Mouse (Mus musculus) heart, adult 2 months (tissue): ENCODE measurements around the gene Ttll1. TPM values are rescaled to one million over a fixed set of nuclear protein-coding genes. Genes with fewer than 3 reads are reported as not detected.

ENCODE experiments used
- DNase-seq, 2 experiments: peaks; one replicate each; pipeline ENCODE4 v3.0.0; 2021
- H3K27ac ChIP-seq: fragments of 200-600 bp; 2 replicates; pipeline ENCODE4 v1.8.1; 2022
- H3K27me3 ChIP-seq: fragments of 200-500 bp; 2 replicates; pipeline ENCODE4 v1.6.1; 2012; ENCODE audit warnings: mild to moderate bottlenecking, low read length, inconsistent platforms, mixed read lengths; ENCODE audit not compliant: control insufficient read depth, insufficient read depth
- H3K36me3 ChIP-seq: fragments of 200-500 bp; 2 replicates; pipeline ENCODE4 v1.6.1; 2012; ENCODE audit warnings: low read length, inconsistent platforms; ENCODE audit not compliant: control insufficient read depth, insufficient read depth
- H3K4me1 ChIP-seq: fragments of 200-500 bp; 2 replicates; pipeline ENCODE4 v1.6.1; 2011; ENCODE audit warnings: low read length; ENCODE audit not compliant: control insufficient read depth, insufficient read depth
- H3K4me3 ChIP-seq: fragments of 200-600 bp; 2 replicates; pipeline ENCODE4 v1.8.1; 2022
- H3K79me2 ChIP-seq: fragments of 200-500 bp; replicated peaks from 2 replicates; pipeline ENCODE4 v1.6.1; 2012; ENCODE audit warnings: mild to moderate bottlenecking, inconsistent platforms, low read length, moderate library complexity, mixed read lengths; ENCODE audit not compliant: control insufficient read depth, insufficient read depth
- H3K9ac ChIP-seq: fragments of 200-500 bp; 2 replicates; pipeline ENCODE4 v1.6.1; 2012; ENCODE audit warnings: low read depth, mild to moderate bottlenecking, control low read depth, inconsistent platforms, low read length, mixed read lengths
- CTCF ChIP-seq: fragments of 200-600 bp; IDR thresholded peaks from 2 replicates; pipeline ENCODE4 v1.8.1; 2022; ENCODE audit warnings: antibody characterized with exemption, mild to moderate bottlenecking, moderate library complexity
- EP300 ChIP-seq: fragments of 200-500 bp; IDR thresholded peaks from 2 replicates; pipeline ENCODE4 v1.6.1; 2011; ENCODE audit warnings: low read depth, low read length, control low read depth; ENCODE audit not compliant: insufficient read depth
- POLR2A ChIP-seq: fragments of 200-500 bp; IDR thresholded peaks from 2 replicates; pipeline ENCODE4 v1.6.1; 2011; ENCODE audit warnings: mild to moderate bottlenecking, low read depth, low read length, control low read depth; ENCODE audit not compliant: insufficient read depth
- WGBS: fragments of 180-500 bp; shearing (Covaris S2); methylation state at CpG from one replicate; pipeline ENCODE4 v1.1.7; 2018; 5-methylcytosine and 5-hydroxymethylcytosine counted together
- intact Hi-C: fragments of 180-260 bp; cut with DNase I; formaldehyde crosslinking; loops from one replicate; pipeline ENCODE4 v1.15.1; 2025
- polyA plus RNA-seq: library from polyadenylated mRNA; depleted of rRNA; stranded (reverse); fragments of >200 nt; gene quantifications from 2 replicates; pipeline ENCODE4 v1.2.3, GENCODE M21; 2012
- total RNA-seq, 2 experiments: library from RNA; stranded (reverse); gene quantifications; 2 replicates each; pipeline ENCODE4 v1.2.3; 2021

Gene Ttll1
- total and polyA plus RNA-seq, 3 experiments = 37.6 to 62.9 (median 52.1) TPM

- H3K27me3 ChIP-seq = no peaks in the 10 kb centered on the region
- no peak overlapping the region for H3K4me3 ChIP-seq
- H3K79me2 ChIP-seq = peaks cover 4% of the 10 kb centered on the region
- peaks cover 14% of the 10 kb centered on the region for H3K36me3 ChIP-seq
- peak overlapping the region; percentile 85 for H3K27ac ChIP-seq
- intact Hi-C loops = no loop called here
- peaks cover 35% of the 10 kb centered on the region for H3K4me1 ChIP-seq
- DNase-seq = no peak
- TF ChIP-seq EP300 (no peak), CTCF (no peak), POLR2A (no peak)
- 38% methylated on average over 3 of the region's 3 CpGs for WGBS
- H3K9ac ChIP-seq = no peak overlapping the region
Measured at GRCm38 (mm10) chr15:83455034-83455433, 55.7 kb downstream of the Ttll1 start.

GRCm38 (mm10) chr15:83454419-83454818 lies 56.3 kb downstream of the Ttll1 start:
- Histone ChIP-seq H3K27ac (peak overlapping the region; percentile 85), H3K36me3 (peaks cover 14% of the 10 kb centered on the region), H3K27me3 (no peaks in the 10 kb centered on the region), H3K9ac (0 out of 2 replicates have a peak overlapping the region, but pooled peaks have one; percentile 6), H3K4me1 (peaks cover 36% of the 10 kb centered on the region), H3K79me2 (peaks cover 7% of the 10 kb centered on the region), H3K4me3 (no peak overlapping the region)
- no peak for TF ChIP-seq POLR2A
- no peak for TF ChIP-seq CTCF
- TF ChIP-seq EP300 = no peak
- 54% methylated on average over 7 of the region's 7 CpGs for WGBS
- intact Hi-C loops = no loop called here
- DNase-seq = no peak

GRCm38 (mm10) chr15:83453879-83454278 lies 56.8 kb downstream of the Ttll1 start:
- peak; percentile 53; the same call in 1 of the 2 replicates for TF ChIP-seq EP300
- TF ChIP-seq CTCF = no peak
- TF ChIP-seq POLR2A = no peak
- peaks cover 14% of the 10 kb centered on the region for H3K36me3 ChIP-seq
- intact Hi-C loops = no loop called here
- DNase-seq = peak; percentile 57 to 68
- H3K9ac ChIP-seq = peak overlapping the region; percentile 8; the same call in 1 of the 2 replicates
- 51% methylated on average over 3 of the region's 3 CpGs for WGBS
- no peaks in the 10 kb centered on the region for H3K27me3 ChIP-seq
- no peak overlapping the region for H3K4me3 ChIP-seq
- H3K79me2 ChIP-seq = peaks cover 7% of the 10 kb centered on the region
- peaks cover 37% of the 10 kb centered on the region for H3K4me1 ChIP-seq
- peak overlapping the region; percentile 85 for H3K27ac ChIP-seq

GRCm38 (mm10) chr15:83452219-83452760 lies 58.4 kb downstream of the Ttll1 start:
- no peak for TF ChIP-seq EP300
- no peak for TF ChIP-seq POLR2A
- no peak for TF ChIP-seq CTCF
- intact Hi-C loops = no loop called here
- peaks cover 13% of the 10 kb centered on the region for H3K36me3 ChIP-seq
- H3K9ac ChIP-seq = no peak overlapping the region
- peaks cover 45% of the 10 kb centered on the region for H3K4me1 ChIP-seq
- WGBS = 81% methylated on average over 7 of the region's 7 CpGs
- peak overlapping the region; percentile 47 for H3K27ac ChIP-seq
- peaks cover 8% of the 10 kb centered on the region; the same call in 1 of the 2 replicates for H3K79me2 ChIP-seq
- no peaks in the 10 kb centered on the region for H3K27me3 ChIP-seq
- no peak for DNase-seq
- H3K4me3 ChIP-seq = no peak overlapping the region

- intact Hi-C loops = no loop called here
- H3K4me1 ChIP-seq = peaks cover 43% of the 10 kb centered on the region
- H3K9ac ChIP-seq = no peak overlapping the region
- peaks cover 8% of the 10 kb centered on the region; the same call in 1 of the 2 replicates for H3K79me2 ChIP-seq
- peak overlapping the region; percentile 47 for H3K27ac ChIP-seq
- H3K36me3 ChIP-seq = peaks cover 13% of the 10 kb centered on the region
- peak; percentile 57 to 75 for DNase-seq
- no peaks in the 10 kb centered on the region for H3K27me3 ChIP-seq
- no peak overlapping the region for H3K4me3 ChIP-seq
- TF ChIP-seq POLR2A (no peak), EP300 (peak; percentile 54; the same call in 1 of the 2 replicates)
- WGBS = 27% methylated on average over 7 of the region's 7 CpGs
Measured at GRCm38 (mm10) chr15:83451621-83452210, 59.0 kb downstream of the Ttll1 start.

- WGBS = 100% methylated on average over 2 of the region's 2 CpGs
- TF ChIP-seq EP300 (no peak), POLR2A (no peak), CTCF (no peak)
- intact Hi-C loops = no loop called here
- Histone ChIP-seq H3K4me3 (no peak overlapping the region), H3K27me3 (no peaks in the 10 kb centered on the region), H3K9ac (no peak overlapping the region), H3K79me2 (peaks cover 8% of the 10 kb centered on the region), H3K36me3 (peaks cover 26% of the 10 kb centered on the region), H3K27ac (no peak overlapping the region), H3K4me1 (peaks cover 51% of the 10 kb centered on the region)
- DNase-seq = no peak
Measured at GRCm38 (mm10) chr15:83450007-83450406, 60.7 kb downstream of the Ttll1 start.
